Mouse (Mus musculus) heart, adult 2 months (tissue): ENCODE results near the gene Gpx1. TPM values are rescaled to one million over a fixed set of nuclear protein-coding genes. Genes with fewer than 3 reads are reported as not detected.

ENCODE experiments used
- DNase-seq, 2 experiments: peaks; one replicate each; pipeline ENCODE4 v3.0.0; 2021
- H3K27ac ChIP-seq: fragments of 200-600 bp; 2 replicates; pipeline ENCODE4 v1.8.1; 2022
- H3K27me3 ChIP-seq: fragments of 200-500 bp; 2 replicates; pipeline ENCODE4 v1.6.1; 2012; ENCODE audit warnings: mild to moderate bottlenecking, low read length, inconsistent platforms, mixed read lengths; ENCODE audit not compliant: control insufficient read depth, insufficient read depth
- H3K36me3 ChIP-seq: fragments of 200-500 bp; 2 replicates; pipeline ENCODE4 v1.6.1; 2012; ENCODE audit warnings: low read length, inconsistent platforms; ENCODE audit not compliant: control insufficient read depth, insufficient read depth
- H3K4me1 ChIP-seq: fragments of 200-500 bp; 2 replicates; pipeline ENCODE4 v1.6.1; 2011; ENCODE audit warnings: low read length; ENCODE audit not compliant: control insufficient read depth, insufficient read depth
- H3K4me3 ChIP-seq: fragments of 200-600 bp; 2 replicates; pipeline ENCODE4 v1.8.1; 2022
- H3K79me2 ChIP-seq: fragments of 200-500 bp; replicated peaks from 2 replicates; pipeline ENCODE4 v1.6.1; 2012; ENCODE audit warnings: mild to moderate bottlenecking, inconsistent platforms, low read length, moderate library complexity, mixed read lengths; ENCODE audit not compliant: control insufficient read depth, insufficient read depth
- H3K9ac ChIP-seq: fragments of 200-500 bp; 2 replicates; pipeline ENCODE4 v1.6.1; 2012; ENCODE audit warnings: low read depth, mild to moderate bottlenecking, control low read depth, inconsistent platforms, low read length, mixed read lengths
- CTCF ChIP-seq: fragments of 200-600 bp; IDR thresholded peaks from 2 replicates; pipeline ENCODE4 v1.8.1; 2022; ENCODE audit warnings: antibody characterized with exemption, mild to moderate bottlenecking, moderate library complexity
- EP300 ChIP-seq: fragments of 200-500 bp; IDR thresholded peaks from 2 replicates; pipeline ENCODE4 v1.6.1; 2011; ENCODE audit warnings: low read depth, low read length, control low read depth; ENCODE audit not compliant: insufficient read depth
- POLR2A ChIP-seq: fragments of 200-500 bp; IDR thresholded peaks from 2 replicates; pipeline ENCODE4 v1.6.1; 2011; ENCODE audit warnings: mild to moderate bottlenecking, low read depth, low read length, control low read depth; ENCODE audit not compliant: insufficient read depth
- WGBS: fragments of 180-500 bp; shearing (Covaris S2); methylation state at CpG from one replicate; pipeline ENCODE4 v1.1.7; 2018; 5-methylcytosine and 5-hydroxymethylcytosine counted together
- intact Hi-C: fragments of 180-260 bp; cut with DNase I; formaldehyde crosslinking; loops from one replicate; pipeline ENCODE4 v1.15.1; 2025
- polyA plus RNA-seq: library from polyadenylated mRNA; depleted of rRNA; stranded (reverse); fragments of >200 nt; gene quantifications from 2 replicates; pipeline ENCODE4 v1.2.3, GENCODE M21; 2012
- total RNA-seq, 2 experiments: library from RNA; stranded (reverse); gene quantifications; 2 replicates each; pipeline ENCODE4 v1.2.3; 2021

Gene Gpx1
- total and polyA plus RNA-seq, 3 experiments, result 92.2 to 327 (median 130) TPM

DNA sequence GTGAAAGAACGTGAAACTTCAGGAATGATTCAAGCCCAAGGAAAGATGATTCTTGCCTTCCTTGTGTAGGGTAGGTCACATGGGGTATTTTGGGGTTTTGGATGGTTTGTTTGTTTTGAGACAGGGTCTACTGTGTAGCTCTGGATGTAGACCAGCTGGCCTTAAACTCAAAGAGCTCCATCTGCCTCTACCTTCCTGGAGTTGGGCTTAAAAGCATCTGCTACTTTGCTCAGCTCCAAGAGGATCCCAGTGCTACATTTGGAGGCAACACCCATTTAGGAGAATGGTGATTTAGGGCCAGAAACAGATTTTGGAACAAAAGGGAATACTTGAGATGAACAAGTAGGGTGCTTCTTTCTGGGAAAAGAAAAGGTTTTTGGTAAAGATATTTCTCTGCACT, 13.9 kb upstream of the Gpx1 start:
- H3K79me2 ChIP-seq, result peaks cover 10% of the 10 kb centered on the region
- no peaks in the 10 kb centered on the region for H3K27me3 ChIP-seq
- intact Hi-C loops, result no loop called here
- 80% methylated on average over 1 of the region's 1 CpGs for WGBS
- no peak for TF ChIP-seq EP300
- H3K9ac ChIP-seq, result no peak overlapping the region
- H3K27ac ChIP-seq, result no peak overlapping the region
- H3K36me3 ChIP-seq, result peaks cover 50% of the 10 kb centered on the region
- peaks cover 7% of the 10 kb centered on the region for H3K4me1 ChIP-seq
- DNase-seq, result no peak
- H3K4me3 ChIP-seq, result no peak overlapping the region

DNA sequence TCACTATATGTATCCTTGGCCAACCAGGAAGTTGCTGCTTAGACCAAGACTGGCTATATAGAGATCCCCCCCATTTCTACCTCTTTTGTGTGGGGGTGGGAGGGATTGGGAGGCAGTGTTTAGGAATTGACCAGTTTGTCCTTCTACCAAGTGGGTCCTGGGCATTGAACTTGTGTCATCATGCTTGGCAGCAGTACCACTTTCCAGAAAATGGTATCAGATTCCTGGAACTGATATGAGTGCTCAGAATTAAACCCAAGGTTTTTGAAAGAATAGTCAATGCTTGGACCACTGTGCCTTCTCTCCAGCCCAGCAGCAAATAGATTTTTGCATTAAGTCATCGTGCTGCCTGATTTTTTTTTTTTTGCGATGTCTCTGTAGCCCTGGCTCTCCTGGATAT, 12.9 kb upstream of the Gpx1 start:
- peaks cover 8% of the 10 kb centered on the region for H3K79me2 ChIP-seq
- intact Hi-C loops, result no loop called here
- no peak for DNase-seq
- no peak overlapping the region for H3K9ac ChIP-seq
- peaks cover 7% of the 10 kb centered on the region for H3K4me1 ChIP-seq
- TF ChIP-seq CTCF (no peak), POLR2A (no peak), EP300 (no peak)
- H3K36me3 ChIP-seq, result peaks cover 46% of the 10 kb centered on the region
- H3K27ac ChIP-seq, result no peak overlapping the region
- WGBS, result 72% methylated on average over 2 of the region's 2 CpGs
- no peaks in the 10 kb centered on the region for H3K27me3 ChIP-seq
- H3K4me3 ChIP-seq, result no peak overlapping the region

- intact Hi-C loops, result loop anchor here (2.0 kb wide), 1 partner anchor 29 kb away; no protein-coding TSS in a partner anchor
- Histone ChIP-seq H3K36me3 (peaks cover 15% of the 10 kb centered on the region), H3K27me3 (no peaks in the 10 kb centered on the region), H3K79me2 (no peaks in the 10 kb centered on the region), H3K27ac (peak overlapping the region; percentile 96), H3K4me3 (no peak overlapping the region), H3K9ac (no peak overlapping the region), H3K4me1 (peaks cover 12% of the 10 kb centered on the region)
- 49% methylated on average over 10 of the region's 10 CpGs for WGBS
- DNase-seq, result no peak
- TF ChIP-seq POLR2A, result no peak
- TF ChIP-seq CTCF, result no peak
- TF ChIP-seq EP300, result no peak
These were observed 704 bp upstream of the Gpx1 start for GRCm38 (mm10) chr9:108337848-108338550.

DNA sequence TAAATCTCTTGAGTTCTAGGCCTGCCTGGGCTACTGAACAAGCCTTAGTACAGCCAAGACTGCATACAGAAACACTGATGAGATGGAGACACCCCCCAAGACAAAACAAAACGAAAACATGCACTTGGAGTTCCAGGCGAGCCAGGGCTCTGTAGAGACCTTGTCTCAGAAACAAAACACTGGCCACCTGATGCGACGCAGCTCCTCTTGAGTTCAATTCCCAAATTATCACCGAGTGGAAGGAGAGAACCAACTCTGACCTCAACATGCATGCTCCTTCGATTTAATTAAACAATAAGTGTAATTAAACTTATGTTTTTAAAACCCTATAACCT, 185 bp upstream of the Gpx1 start:
- no peaks in the 10 kb centered on the region for H3K79me2 ChIP-seq
- H3K36me3 ChIP-seq, result peaks cover 15% of the 10 kb centered on the region
- TF ChIP-seq POLR2A (no peak), CTCF (no peak), EP300 (no peak)
- WGBS, result 21% methylated on average over 6 of the region's 6 CpGs
- peak overlapping the region; percentile 65; the same call in 1 of the 2 replicates for H3K4me3 ChIP-seq
- intact Hi-C loops, result loop anchor here (2.0 kb wide), 1 partner anchor 30 kb away; no protein-coding TSS in a partner anchor
- H3K27ac ChIP-seq, result peak overlapping the region; percentile 96
- peaks cover 12% of the 10 kb centered on the region for H3K4me1 ChIP-seq
- no peaks in the 10 kb centered on the region for H3K27me3 ChIP-seq
- H3K9ac ChIP-seq, result no peak overlapping the region
- DNase-seq, result no peak

DNA sequence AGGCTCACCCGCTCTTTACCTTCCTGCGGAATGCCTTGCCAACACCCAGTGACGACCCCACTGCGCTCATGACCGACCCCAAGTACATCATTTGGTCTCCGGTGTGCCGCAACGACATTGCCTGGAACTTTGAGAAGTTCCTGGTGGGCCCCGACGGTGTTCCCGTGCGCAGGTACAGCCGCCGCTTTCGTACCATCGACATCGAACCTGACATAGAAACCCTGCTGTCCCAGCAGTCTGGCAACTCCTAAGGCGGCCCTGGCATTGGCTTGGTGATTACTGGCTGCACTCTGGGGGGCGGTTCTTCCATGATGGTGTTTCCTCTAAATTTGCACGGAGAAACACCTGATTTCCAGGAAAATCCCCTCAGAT, 1.2 kb downstream of the Gpx1 start:
- Histone ChIP-seq H3K4me3 (peak overlapping the region; percentile 65), H3K36me3 (peaks cover 10% of the 10 kb centered on the region), H3K9ac (peak overlapping the region; percentile 90), H3K4me1 (peaks cover 12% of the 10 kb centered on the region), H3K79me2 (no peaks in the 10 kb centered on the region), H3K27ac (peak overlapping the region; percentile 96), H3K27me3 (no peaks in the 10 kb centered on the region)
- 14% methylated on average over 20 of the region's 20 CpGs for WGBS
- intact Hi-C loops, result loop anchor here (1.0 to 2.0 kb wide), 2 partner anchors 7 to 31 kb away; partner anchors contain the start of gene Usp4
- no peak for TF ChIP-seq CTCF
- no peak for TF ChIP-seq POLR2A
- no peak for TF ChIP-seq EP300
- peak; percentile 45 to 46 for DNase-seq

DNA sequence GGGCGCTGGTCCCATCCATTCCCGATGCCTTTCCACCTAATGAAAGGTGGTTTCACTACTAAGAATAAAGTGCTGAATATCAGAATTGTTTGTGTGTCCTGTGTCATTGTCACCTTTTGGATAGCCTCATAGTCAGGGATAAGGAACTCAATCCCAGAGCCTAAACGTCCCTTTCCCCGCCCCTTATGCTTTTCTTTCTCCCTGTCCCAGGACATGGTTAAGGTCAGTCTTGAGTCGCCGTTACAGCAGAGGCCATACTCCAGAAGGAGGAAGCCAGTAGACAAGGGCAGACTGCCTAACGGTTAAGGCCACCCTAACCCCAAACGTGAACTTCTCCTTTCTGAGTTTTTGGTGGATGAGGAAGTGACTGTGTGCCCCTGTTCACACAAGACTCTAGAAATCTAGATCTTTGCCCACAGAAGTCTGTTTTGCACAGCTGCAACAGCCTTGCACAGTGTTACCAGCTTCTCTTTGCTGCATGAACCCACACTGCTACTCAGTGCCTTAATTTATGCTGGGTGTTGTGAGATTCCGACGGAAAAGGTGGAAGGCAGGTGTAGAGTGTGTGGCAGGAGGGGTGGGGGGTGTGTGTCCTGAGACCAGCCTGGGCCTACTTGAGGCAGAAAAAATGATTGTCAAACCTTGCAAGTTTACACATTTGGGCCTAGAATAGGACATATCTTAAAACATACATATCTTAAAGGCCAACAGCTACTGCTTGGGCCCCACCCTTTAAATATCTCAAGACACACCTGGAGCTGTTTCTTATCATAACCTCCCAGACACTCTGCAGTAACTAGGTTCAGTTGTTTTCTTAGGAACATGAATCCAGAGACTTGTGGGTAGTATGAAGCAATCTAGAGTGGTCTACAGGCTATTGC, 1.8 kb downstream of the Gpx1 start:
- Histone ChIP-seq H3K79me2 (no peaks in the 10 kb centered on the region), H3K4me1 (peaks cover 12% of the 10 kb centered on the region), H3K27ac (peak overlapping the region; percentile 96), H3K9ac (peak overlapping the region; percentile 90), H3K27me3 (no peaks in the 10 kb centered on the region), H3K4me3 (peak overlapping the region; percentile 65), H3K36me3 (peaks cover 10% of the 10 kb centered on the region; the same call in 1 of the 2 replicates)
- DNase-seq, result peak; percentile 33 to 56
- WGBS, result 40% methylated on average over 10 of the region's 10 CpGs
- intact Hi-C loops, result no loop called here
- TF ChIP-seq CTCF, result no peak
- 0 out of 2 replicates have a peak, but pooled peaks have one; percentile 5 for TF ChIP-seq EP300
- 0 out of 2 replicates have a peak, but pooled peaks have one; percentile 47 for TF ChIP-seq POLR2A
